Mouse (Mus musculus) lung, postnatal 0 days (tissue): ENCODE results near the gene Tmem231.

Experiments used
- CTCF ChIP-seq: IDR thresholded peaks from 2 replicates; pipeline ENCODE4 v1.5.1; 2016; ENCODE audit warnings: antibody characterized with exemption, mild to moderate bottlenecking
- EP300 ChIP-seq: IDR thresholded peaks from 2 replicates; pipeline ENCODE4 v1.6.1; 2016; ENCODE audit warnings: antibody characterized with exemption, mild to moderate bottlenecking, control low read depth

- TF ChIP-seq CTCF (no peak; the same call in 1 of the 2 replicates), EP300 (no peak)
Measured at GRCm38 (mm10) chr8:111933348-111934076, at the start of gene Tmem231.
